Mouse (Mus musculus): ENCODE measurements at regions not wholly inside any gene's neighbourhood (a gene's known extent, or its start where the extent isn't known, plus 50 kb on each side); places are given as distances from the start of the nearest gene placed in this dataset.

- TF ChIP-seq CTCF (IDR thresholded peaks at IDR 0.05; ENCODE audit: low read depth) (no peak), EP300 (IDR thresholded peaks at IDR 0.05; ENCODE audit: low read depth) (no peak)
These were observed 227.9 kb upstream of the Gk2 start for GRCm38 (mm10) chr5:97684592-97685258.

Data from liver, postnatal 0 days (tissue).